16 mouse cellular contexts compared by ENCODE assay signal in genomic region chr19:19170807-19171206, GRCm38 (mm10). TPM values are rescaled to one million over a fixed set of nuclear protein-coding genes. Genes with fewer than 3 reads are reported as not detected.
"Had no signal": no experiment of that assay in that cellular context is flagged by ENCODE, and none has a peak within 500 bp of the region (broad histone marks: within the 10 kb centered on the region; RNA-seq: fewer than 3 reads in every experiment).

No protein-coding gene starts in this region.

- H3K27me3 ChIP-seq: neural tube, embryonic 15.5 days; stomach, embryonic 15.5 days had no signal

- H3K9me3 ChIP-seq: neural tube, embryonic 15.5 days; stomach, embryonic 15.5 days had no signal

- H3K4me2 ChIP-seq: neural tube, embryonic 15.5 days; stomach, embryonic 15.5 days had no signal

- H3K4me3 ChIP-seq: neural tube, embryonic 15.5 days; stomach, embryonic 15.5 days had no signal

- DNase-seq: retina, postnatal 1 day; right cerebral cortex, adult 18-20 months; right cerebral cortex, postnatal 14 days; right cerebral cortex, postnatal 25 days; right cerebral cortex, postnatal 4 days; spleen, adult 18-20 months; thymus, adult 18-20 months; thymus, adult 2 months; thymus, postnatal 14 days; thymus, postnatal 25 days; thymus, postnatal 36 days; thymus, postnatal 4 days had no signal

- H3K36me3 ChIP-seq: neural tube, embryonic 15.5 days; stomach, embryonic 15.5 days had no signal

- H3K9ac ChIP-seq: neural tube, embryonic 15.5 days; stomach, embryonic 15.5 days had no signal

- H3K27ac ChIP-seq: neural tube, embryonic 15.5 days; stomach, embryonic 15.5 days; stomach, postnatal 0 days had no signal

- H3K4me1 ChIP-seq: neural tube, embryonic 15.5 days; stomach, embryonic 15.5 days had no signal

RNA-seq across cellular contexts. Expression of gene Rorb, which starts 59.8 kb away (rescaled TPM):
- polyA plus RNA-seq: spleen, adult 2 months had no signal
